In the genomic region with DNA sequence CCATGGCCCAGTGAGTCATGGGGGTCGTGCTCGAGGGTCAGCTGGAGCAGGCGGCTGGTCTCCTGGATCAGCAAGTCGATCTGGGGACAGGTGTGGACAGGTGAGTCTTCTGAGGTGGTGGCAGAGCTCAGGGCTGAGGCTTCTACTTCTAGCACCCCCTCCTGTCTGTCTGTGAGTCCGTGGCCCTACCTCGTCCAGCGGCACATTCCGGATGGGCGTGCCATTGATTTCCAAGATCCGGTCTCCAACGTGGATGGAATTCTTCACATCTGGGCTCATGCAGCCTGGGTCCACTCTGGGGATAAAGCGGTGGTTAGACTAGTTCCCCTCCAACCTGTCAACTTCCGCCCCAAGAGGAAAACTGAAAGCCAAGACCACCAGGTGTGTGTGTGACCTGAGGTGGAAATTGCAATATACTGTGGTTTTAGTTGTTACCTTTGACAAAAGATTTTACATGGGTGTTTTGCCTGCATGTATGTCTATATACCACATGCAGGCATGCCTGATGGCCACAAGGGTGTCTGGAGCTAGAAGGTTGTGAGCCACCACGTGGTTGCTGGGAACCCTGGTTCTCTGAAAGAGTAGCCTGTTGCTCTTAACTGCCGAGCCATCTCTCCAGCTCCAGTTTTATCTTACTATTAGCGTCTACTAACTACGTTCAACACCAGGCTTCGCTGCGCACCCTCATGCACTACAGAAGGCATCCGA, we compare ENCODE assay signal across 16 mouse cellular contexts. TPM values are rescaled to one million over a fixed set of nuclear protein-coding genes. Genes with fewer than 3 reads are reported as not detected.
DNase-seq lines count a peak whose midpoint lies in the region; ATAC-seq and TF ChIP-seq lines count a peak whose summit lies in the region.
"Had no signal": no experiment of that assay in that cellular context is flagged by ENCODE, and none has a peak within 500 bp of the region (broad histone marks: within the 10 kb centered on the region; RNA-seq: fewer than 3 reads in every experiment).

No protein-coding gene starts in this region.

- H3K4me1 ChIP-seq in forebrain, postnatal 0 days (ENCODE audit: insufficient read depth), result no peaks in the 10 kb centered on the region
- no peaks in the 10 kb centered on the region for H3K4me1 ChIP-seq in forebrain, embryonic 16.5 days (replicated peaks; ENCODE audit: control insufficient read depth, insufficient read depth, low read length)
- H3K4me1 ChIP-seq in intestine, postnatal 0 days (replicated peaks; ENCODE audit: control insufficient read depth, insufficient read depth, low read length), result no peaks in the 10 kb centered on the region
- H3K4me1 ChIP-seq in intestine, embryonic 15.5 days (replicated peaks), result no peaks in the 10 kb centered on the region
- H3K4me1 ChIP-seq in E14TG2a.4 (replicated peaks; ENCODE audit: low read depth, low read length), result peaks cover 58% of the 10 kb centered on the region
- H3K4me1 ChIP-seq: embryonic facial prominence, embryonic 15.5 days; heart, embryonic 13.5 days; midbrain, embryonic 15.5 days had no signal

- no peak for ATAC-seq in forebrain, postnatal 0 days
- no peak for ATAC-seq in forebrain, embryonic 16.5 days
- ATAC-seq in intestine, postnatal 0 days, result no peak
- no peak for ATAC-seq in intestine, embryonic 15.5 days
- ATAC-seq: activated CD4-positive, CD25-positive, alpha-beta regulatory T cell, adult 4 months; midbrain, embryonic 15.5 days; Patski had no signal

- H3K27ac ChIP-seq in forebrain, postnatal 0 days (ENCODE audit: low read depth, low read length), result no peak overlapping the region
- no peak overlapping the region for H3K27ac ChIP-seq in forebrain, embryonic 16.5 days (ENCODE audit: low read length)
- H3K27ac ChIP-seq in intestine, postnatal 0 days (ENCODE audit: low read depth, low read length), result no peak overlapping the region
- H3K27ac ChIP-seq in intestine, embryonic 15.5 days, result no peak overlapping the region
- H3K27ac ChIP-seq: embryonic facial prominence, embryonic 15.5 days; heart, embryonic 13.5 days; midbrain, embryonic 15.5 days had no signal

- H3K9me3 ChIP-seq in forebrain, postnatal 0 days (ENCODE audit: low read length), result no peaks in the 10 kb centered on the region
- H3K9me3 ChIP-seq in forebrain, embryonic 16.5 days (ENCODE audit: control insufficient read depth, low read length), result no peaks in the 10 kb centered on the region
- H3K9me3 ChIP-seq in intestine, postnatal 0 days (ENCODE audit: control insufficient read depth), result no peaks in the 10 kb centered on the region
- no peaks in the 10 kb centered on the region for H3K9me3 ChIP-seq in intestine, embryonic 15.5 days
- H3K9me3 ChIP-seq in E14TG2a.4 (ENCODE audit: low read length), result no peaks in the 10 kb centered on the region
- H3K9me3 ChIP-seq: embryonic facial prominence, embryonic 15.5 days; G1E; heart, embryonic 13.5 days; midbrain, embryonic 15.5 days had no signal

- no peak overlapping the region for H3K4me3 ChIP-seq in forebrain, postnatal 0 days (ENCODE audit: low read depth, low read length)
- no peak overlapping the region for H3K4me3 ChIP-seq in forebrain, embryonic 16.5 days (replicated peaks; ENCODE audit: low read length)
- H3K4me3 ChIP-seq in intestine, postnatal 0 days (ENCODE audit: low read depth, low read length), result no peak overlapping the region
- no peak overlapping the region for H3K4me3 ChIP-seq in intestine, embryonic 15.5 days (replicated peaks)
- peak overlapping the region; percentile 75 for H3K4me3 ChIP-seq in E14TG2a.4 (replicated peaks; ENCODE audit: low read length)
- H3K4me3 ChIP-seq: embryonic facial prominence, embryonic 15.5 days; heart, embryonic 13.5 days; midbrain, embryonic 15.5 days; myocyte had no signal

- intact Hi-C loops in left cerebral cortex, postnatal 25 days (cut with DNase I), result no loop called here

- no peak overlapping the region for H3K9ac ChIP-seq in forebrain, postnatal 0 days
- no peak overlapping the region for H3K9ac ChIP-seq in forebrain, embryonic 16.5 days (replicated peaks; ENCODE audit: low read depth, low read length)
- no peak overlapping the region for H3K9ac ChIP-seq in intestine, postnatal 0 days (ENCODE audit: low read depth, low read length)
- H3K9ac ChIP-seq in intestine, embryonic 15.5 days, result no peak overlapping the region
- H3K9ac ChIP-seq: embryonic facial prominence, embryonic 15.5 days; heart, embryonic 13.5 days; midbrain, embryonic 15.5 days had no signal

- no peaks in the 10 kb centered on the region for H3K27me3 ChIP-seq in forebrain, postnatal 0 days (ENCODE audit: insufficient read depth, low read length)
- H3K27me3 ChIP-seq in forebrain, embryonic 16.5 days (replicated peaks; ENCODE audit: control insufficient read depth, insufficient read depth, low read length), result no peaks in the 10 kb centered on the region
- no peaks in the 10 kb centered on the region for H3K27me3 ChIP-seq in intestine, postnatal 0 days (replicated peaks; ENCODE audit: control insufficient read depth, insufficient read depth, low read length)
- H3K27me3 ChIP-seq in intestine, embryonic 15.5 days (replicated peaks), result no peaks in the 10 kb centered on the region
- no peaks in the 10 kb centered on the region for H3K27me3 ChIP-seq in E14TG2a.4 (ENCODE audit: insufficient read depth, low read length)
- H3K27me3 ChIP-seq: embryonic facial prominence, embryonic 15.5 days; heart, embryonic 13.5 days; midbrain, embryonic 15.5 days; Patski had no signal

- peaks cover 66% of the 10 kb centered on the region for H3K36me3 ChIP-seq in forebrain, postnatal 0 days (ENCODE audit: insufficient read depth)
- H3K36me3 ChIP-seq in forebrain, embryonic 16.5 days (ENCODE audit: control insufficient read depth, insufficient read depth), result peaks cover 19% of the 10 kb centered on the region
- H3K36me3 ChIP-seq in intestine, postnatal 0 days (ENCODE audit: control insufficient read depth, insufficient read depth), result peaks cover 4% of the 10 kb centered on the region; the same call in 1 of the 2 replicates
- 0 out of 2 replicates have a peak, but pooled peaks cover 8% of the 10 kb centered on the region for H3K36me3 ChIP-seq in intestine, embryonic 15.5 days
- peaks cover 66% of the 10 kb centered on the region for H3K36me3 ChIP-seq in E14TG2a.4 (ENCODE audit: insufficient read depth, low read length)
- H3K36me3 ChIP-seq: G1E had no signal

- 83% methylated on average over 20 of the region's 20 CpGs for WGBS in forebrain, postnatal 0 days
- 81% methylated on average over 20 of the region's 20 CpGs for WGBS in forebrain, embryonic 16.5 days
- WGBS in intestine, postnatal 0 days, result 82% methylated on average over 20 of the region's 20 CpGs
- 78% methylated on average over 20 of the region's 20 CpGs for WGBS in intestine, embryonic 15.5 days

- peak; percentile 20; the same call in 1 of the 2 replicates for TF ChIP-seq CTCF in forebrain, postnatal 0 days (IDR thresholded peaks at IDR 0.05; ENCODE audit: low read depth)
- peak; percentile 26 for TF ChIP-seq CTCF in intestine, postnatal 0 days (IDR thresholded peaks at IDR 0.05; ENCODE audit: low read depth)
- TF ChIP-seq CTCF in E14TG2a.4 (conservative IDR thresholded peaks at IDR 0.05; ENCODE audit: low read length), result no peak; the same call in 1 of the 2 replicates
- TF ChIP-seq CTCF in brain, embryonic 14.5 days (IDR thresholded peaks at IDR 0.05; ENCODE audit: borderline replicate concordance, extremely low read depth, insufficient read depth, insufficient read length), result peak; percentile 3; the same call in 1 of the 2 replicates

- no peak overlapping the region for H3K4me2 ChIP-seq in forebrain, postnatal 0 days (ENCODE audit: low read depth)
- no peak overlapping the region for H3K4me2 ChIP-seq in forebrain, embryonic 16.5 days (ENCODE audit: low read length)
- no peak overlapping the region for H3K4me2 ChIP-seq in intestine, postnatal 0 days (replicated peaks; ENCODE audit: low read depth)
- H3K4me2 ChIP-seq in intestine, embryonic 15.5 days (replicated peaks), result no peak overlapping the region
- H3K4me2 ChIP-seq: embryonic facial prominence, embryonic 15.5 days; heart, embryonic 13.5 days; midbrain, embryonic 15.5 days had no signal

- DNase-seq in forebrain, postnatal 0 days, result no peak
- no peak for DNase-seq in brain, embryonic 14.5 days (ENCODE audit: low read depth)
- DNase-seq in adrenal gland, adult 8-10 months, result no peak
- DNase-seq in left cerebral cortex, postnatal 25 days (ENCODE audit: low spot score in 2 of 2), result no peak
- DNase-seq: cerebellum, adult 8-10 months had no signal

- no peak for TF ChIP-seq POLR2A in brain, embryonic 14.5 days (IDR thresholded peaks at IDR 0.05; ENCODE audit: borderline replicate concordance, extremely low read depth, insufficient read depth, insufficient read length, poor library complexity, severe bottlenecking)

RNA-seq across cellular contexts. Expression of gene Limk1, which starts 19.2 kb away (rescaled TPM):
- total RNA-seq in forebrain, postnatal 0 days (2014; rRNA removed), result 41.3 and 44.5 TPM in 2 replicates
- polyA plus RNA-seq in forebrain, postnatal 0 days (2015; fragmentation: Nextera tagmentation; extraction: Ambion mirVana), result 9.3 and 11.4 TPM in 2 replicates
- 15.2 and 19.0 TPM in 2 replicates for polyA plus RNA-seq in forebrain, embryonic 16.5 days (2015; fragmentation: Nextera tagmentation; extraction: Ambion mirVana)
- polyA plus RNA-seq in intestine, postnatal 0 days (2015; fragmentation: Nextera tagmentation; extraction: Ambion mirVana), result 1.7 and 1.8 TPM in 2 replicates
- 3.7 and 4.1 TPM in 2 replicates for polyA plus RNA-seq in intestine, embryonic 15.5 days (2015; fragmentation: Nextera tagmentation; extraction: Ambion mirVana)
- polyA plus RNA-seq in brain, embryonic 14.5 days (2012; rRNA removed), result 63.4 and 89.3 TPM in 2 replicates
- total RNA-seq in adrenal gland, adult 8-10 months (2022), result 10 to 100 TPM; 22.4 to 25.4 (median 23.7) TPM
- 10 to 100 TPM; 58.7 to 60.1 TPM for total RNA-seq in left cerebral cortex, postnatal 25 days (2021)

RNA-seq across cellular contexts. Expression of gene Eif4h, which starts 29.9 kb away (rescaled TPM):
- 498 and 525 TPM in 2 replicates for total RNA-seq in forebrain, postnatal 0 days (2014; rRNA removed)
- polyA plus RNA-seq in forebrain, postnatal 0 days (2015; fragmentation: Nextera tagmentation; extraction: Ambion mirVana), result 315 and 343 TPM in 2 replicates
- 405 and 411 TPM in 2 replicates for polyA plus RNA-seq in forebrain, embryonic 16.5 days (2015; fragmentation: Nextera tagmentation; extraction: Ambion mirVana)
- polyA plus RNA-seq in intestine, postnatal 0 days (2015; fragmentation: Nextera tagmentation; extraction: Ambion mirVana), result 217 and 232 TPM in 2 replicates
- 382 and 397 TPM in 2 replicates for polyA plus RNA-seq in intestine, embryonic 15.5 days (2015; fragmentation: Nextera tagmentation; extraction: Ambion mirVana)
- polyA plus RNA-seq in brain, embryonic 14.5 days (2012; rRNA removed), result 313 and 339 TPM in 2 replicates
- total RNA-seq in adrenal gland, adult 8-10 months (2022), result 100 to 1,000 TPM; 241 to 258 (median 257) TPM
- 100 to 1,000 TPM; 334 to 352 TPM for total RNA-seq in left cerebral cortex, postnatal 25 days (2021)

RNA-seq across cellular contexts. Expression of gene Lat2, which starts 54.3 kb away (rescaled TPM):
- total RNA-seq in forebrain, postnatal 0 days (2014; rRNA removed), result 1.5 and 1.8 TPM in 2 replicates
- polyA plus RNA-seq in forebrain, postnatal 0 days (2015; fragmentation: Nextera tagmentation; extraction: Ambion mirVana), result 1.2 and 2.5 TPM in 2 replicates
- 3.0 and 5.3 TPM in 2 replicates for polyA plus RNA-seq in forebrain, embryonic 16.5 days (2015; fragmentation: Nextera tagmentation; extraction: Ambion mirVana)
- polyA plus RNA-seq in intestine, postnatal 0 days (2015; fragmentation: Nextera tagmentation; extraction: Ambion mirVana), result 1.3 and 1.4 TPM in 2 replicates
- 2.0 and 2.8 TPM in 2 replicates for polyA plus RNA-seq in intestine, embryonic 15.5 days (2015; fragmentation: Nextera tagmentation; extraction: Ambion mirVana)
- 5.9 and 6.4 TPM in 2 replicates for polyA plus RNA-seq in brain, embryonic 14.5 days (2012; rRNA removed)
- total RNA-seq in adrenal gland, adult 8-10 months (2022), result 10 to 100 TPM in 2 of 4 experiments, 1 to 10 TPM in 2; 4.8 to 11.3 (median 8.0) TPM
- 1 to 10 TPM; 1.5 to 4.2 TPM for total RNA-seq in left cerebral cortex, postnatal 25 days (2021)
